Mouse (Mus musculus): ENCODE data around the gene Gm2000.

- TF ChIP-seq POLR2A (IDR thresholded peaks at IDR 0.05; ENCODE audit: insufficient read length, low read depth) (no peak), SRF (IDR thresholded peaks at IDR 0.05; ENCODE audit: control insufficient read depth, insufficient read length, low read depth) (no peak), USF1 (IDR thresholded peaks at IDR 0.05; ENCODE audit: low read depth) (no peak), MYOD1 (IDR thresholded peaks at IDR 0.05; ENCODE audit: control insufficient read depth in 1 of 3, insufficient read length in 2 of 3, low read depth in 2 of 3) (no peak), TCF12 (IDR thresholded peaks at IDR 0.05; ENCODE audit: insufficient read depth, poor library complexity, severe bottlenecking) (no peak)
These were observed 36.7 kb downstream of the Gm2000 start for GRCm38 (mm10) chr1:156402491-156402890.
